ENCODE assay signal across 8 mouse cellular contexts in genomic region chr8:120490354-120491141, GRCm38 (mm10).
DNase-seq lines count a peak whose midpoint lies in the region; ATAC-seq and TF ChIP-seq lines count a peak whose summit lies in the region.

No protein-coding gene starts in this region.

- H3K27me3 ChIP-seq in heart, embryonic 10.5 days (ENCODE audit: insufficient read depth, poor library complexity, severe bottlenecking) = no peaks in the 10 kb centered on the region
- peaks cover 2% of the 10 kb centered on the region; the same call in 1 of the 2 replicates for H3K27me3 ChIP-seq in ES-Bruce4 (ENCODE audit: control insufficient read depth, insufficient read depth, low read length, poor library complexity, severe bottlenecking)
- peaks cover 45% of the 10 kb centered on the region for H3K27me3 ChIP-seq in limb, embryonic 15.5 days
- no peaks in the 10 kb centered on the region for H3K27me3 ChIP-seq in neural tube, embryonic 14.5 days (ENCODE audit: control insufficient read depth, insufficient read depth, low read length)

- no peak for TF ChIP-seq POLR2A in ES-Bruce4 (IDR thresholded peaks at IDR 0.05; ENCODE audit: insufficient read depth, low read length)

- H3K36me3 ChIP-seq in heart, embryonic 10.5 days = no peaks in the 10 kb centered on the region
- no peaks in the 10 kb centered on the region for H3K36me3 ChIP-seq in ES-Bruce4 (ENCODE audit: control insufficient read depth, insufficient read depth, low read length, poor library complexity, severe bottlenecking)
- H3K36me3 ChIP-seq in limb, embryonic 15.5 days = no peaks in the 10 kb centered on the region
- no peaks in the 10 kb centered on the region for H3K36me3 ChIP-seq in neural tube, embryonic 14.5 days (ENCODE audit: control insufficient read depth, insufficient read depth, low read length)

- intact Hi-C loops in heart, postnatal 36 days (cut with DNase I) = no loop called here

- TF ChIP-seq EP300 in ES-Bruce4 (IDR thresholded peaks at IDR 0.05; ENCODE audit: insufficient read depth, low read depth, low read length) = 0 out of 2 replicates have a peak, but pooled peaks have one; percentile 19

- H3K4me3 ChIP-seq in heart, embryonic 10.5 days = peak overlapping the region; percentile 87
- peak overlapping the region; percentile 71 for H3K4me3 ChIP-seq in ES-Bruce4 (ENCODE audit: low read depth, low read length)
- H3K4me3 ChIP-seq in limb, embryonic 15.5 days = peak overlapping the region; percentile 64
- peak overlapping the region; percentile 57 for H3K4me3 ChIP-seq in neural tube, embryonic 14.5 days (ENCODE audit: low read depth, low read length)

- H3K4me2 ChIP-seq in limb, embryonic 15.5 days = peak overlapping the region; percentile 99
- peak overlapping the region; percentile 94 for H3K4me2 ChIP-seq in neural tube, embryonic 14.5 days (ENCODE audit: low read depth, low read length)

- peak overlapping the region; percentile 78 for H3K9ac ChIP-seq in ES-Bruce4 (ENCODE audit: low read depth, poor library complexity, severe bottlenecking)
- no peak overlapping the region for H3K9ac ChIP-seq in limb, embryonic 15.5 days
- H3K9ac ChIP-seq in neural tube, embryonic 14.5 days (replicated peaks; ENCODE audit: low read depth, low read length) = peak overlapping the region; percentile 76

- no peak for TF ChIP-seq CTCF in ES-Bruce4 (IDR thresholded peaks at IDR 0.05; ENCODE audit: low read depth, low read length)

- H3K27ac ChIP-seq in heart, embryonic 10.5 days = peak overlapping the region; percentile 93
- H3K27ac ChIP-seq in ES-Bruce4 (ENCODE audit: insufficient read depth, low read length) = no peak overlapping the region
- H3K27ac ChIP-seq in limb, embryonic 15.5 days = no peak overlapping the region
- H3K27ac ChIP-seq in neural tube, embryonic 14.5 days (ENCODE audit: low read depth, low read length) = 0 out of 2 replicates have a peak overlapping the region, but pooled peaks have one; percentile 17

- H3K9me3 ChIP-seq in heart, embryonic 10.5 days = no peaks in the 10 kb centered on the region
- H3K9me3 ChIP-seq in ES-Bruce4 (replicated peaks; ENCODE audit: control insufficient read depth, insufficient read depth, low read length, poor library complexity, severe bottlenecking) = no peaks in the 10 kb centered on the region
- no peaks in the 10 kb centered on the region for H3K9me3 ChIP-seq in limb, embryonic 15.5 days
- no peaks in the 10 kb centered on the region for H3K9me3 ChIP-seq in neural tube, embryonic 14.5 days (ENCODE audit: control insufficient read depth, low read length)

- peaks cover 86% of the 10 kb centered on the region for H3K4me1 ChIP-seq in heart, embryonic 10.5 days
- H3K4me1 ChIP-seq in ES-Bruce4 (ENCODE audit: control insufficient read depth, insufficient read depth, low read length) = peaks cover 2% of the 10 kb centered on the region
- peaks cover 98% of the 10 kb centered on the region for H3K4me1 ChIP-seq in limb, embryonic 15.5 days
- H3K4me1 ChIP-seq in neural tube, embryonic 14.5 days (ENCODE audit: control insufficient read depth, insufficient read depth, low read length) = peaks cover 69% of the 10 kb centered on the region

- no peak for DNase-seq in heart, embryonic 10.5 days (ENCODE audit: low spot score)
- DNase-seq in heart, postnatal 36 days = no peak
- peak; percentile 84 for DNase-seq in gonadal fat pad, adult 2 months (ENCODE audit: low read depth)
- no peak for DNase-seq in gastrocnemius, adult 18-20 months (ENCODE audit: low spot score)
- no peak for DNase-seq in layer of hippocampus, postnatal 25 days (ENCODE audit: extremely low spot score in 1 of 2, low spot score in 1 of 2)

- WGBS in heart, embryonic 10.5 days = 11% methylated on average over 12 of the region's 12 CpGs
- WGBS in limb, embryonic 15.5 days = 38% methylated on average over 12 of the region's 12 CpGs
- WGBS in neural tube, embryonic 14.5 days = 9% methylated on average over 12 of the region's 12 CpGs

- ATAC-seq in limb, embryonic 15.5 days (ENCODE audit: insufficient number of reproducible peaks, low FRiP score, low TSS enrichment, low read depth) = no peak
- no peak for ATAC-seq in neural tube, embryonic 14.5 days (ENCODE audit: low read depth)

Comparison
In these comparisons a context has a peak if more than half of its experiments do, and no peak if none do; other contexts are left out.
1. H3K27ac ChIP-seq: peak in heart, embryonic 10.5 days (single experiment) and neural tube, embryonic 14.5 days (single experiment); none in ES-Bruce4 (single experiment) and limb, embryonic 15.5 days (single experiment).
2. Peak in every context shown above with its lines, with median percentiles within 50 percentile points of each other: H3K4me3 ChIP-seq.